Mouse (Mus musculus): ENCODE data around the gene Spock1. TPM values are rescaled to one million over a fixed set of nuclear protein-coding genes. Genes with fewer than 3 reads are reported as not detected.

The Spock1 gene
- total and polyA plus RNA-seq, 3 experiments, result not detected

DNA sequence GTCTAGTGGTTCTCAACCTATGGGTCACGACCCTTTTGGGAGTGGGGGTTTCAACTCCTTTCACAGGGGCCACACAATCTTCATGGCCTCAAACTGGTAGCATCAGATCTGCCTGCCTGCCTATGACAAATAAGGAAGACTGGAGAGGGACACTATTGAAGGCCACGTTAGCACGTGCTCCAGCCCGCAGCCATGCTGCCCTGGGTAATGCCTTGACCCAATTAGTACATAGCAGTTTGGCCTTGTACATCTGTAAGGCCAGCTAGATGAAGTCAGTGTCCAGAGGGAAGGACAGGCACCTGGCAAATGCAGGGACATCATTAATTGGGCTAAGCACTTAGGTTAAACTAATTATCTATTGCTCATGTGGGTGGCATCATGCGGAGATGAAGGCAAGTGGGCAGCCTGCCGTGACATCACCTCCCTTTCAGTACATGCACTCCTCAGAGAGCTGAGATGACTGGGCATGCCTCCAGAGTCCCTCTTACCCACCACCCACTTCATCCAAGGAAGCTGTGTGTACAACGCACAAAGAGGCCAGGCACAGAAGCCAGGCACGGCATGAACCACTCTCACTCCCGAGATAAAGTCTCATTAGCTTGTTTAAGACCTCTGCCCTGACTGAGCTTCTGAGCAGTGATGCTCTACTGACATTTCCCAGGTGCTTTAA, 241.8 kb downstream of the Spock1 start:
- H3K4me1 ChIP-seq (ENCODE audit: control insufficient read depth in 1 of 2, insufficient read depth in 2 of 2), result no peaks in the 10 kb centered on the region
- dilution Hi-C loops (cut with MboI; ENCODE audit: extremely low pct_ligation_motif_present, extremely low pct_unique_long_range_greater_than_20kb, low sequenced_read_pairs) (no loop called here), in situ Hi-C loops (cut with MboI; ENCODE audit: low pct_ligation_motif_present, low pct_unique_long_range_greater_than_20kb, low sequenced_read_pairs) (no loop called here)
- H3K4me3 ChIP-seq (replicated peaks in 1 of 3; ENCODE audit: low read depth in 2 of 3, low read length in 2 of 3, poor library complexity in 1 of 3), result no peak overlapping the region
- DNase-seq (ENCODE audit: extremely low read depth), result no peak
- no peak overlapping the region for H3K4me2 ChIP-seq (ENCODE audit: insufficient read depth, low read depth, poor library complexity, severe bottlenecking)
- no peak overlapping the region for H3K27ac ChIP-seq (ENCODE audit: insufficient read depth, low read depth)
- peaks cover 75% of the 10 kb centered on the region for H3K9me3 ChIP-seq (replicated peaks; ENCODE audit: low read length)
- H3K36me3 ChIP-seq (replicated peaks in 1 of 2; ENCODE audit: control insufficient read depth in 1 of 2, insufficient read depth in 1 of 2, low read length in 1 of 2), result no peaks in the 10 kb centered on the region
- H3K79me2 ChIP-seq (replicated peaks; ENCODE audit: control insufficient read depth, extremely low read depth, insufficient read depth, poor library complexity, severe bottlenecking), result no peaks in the 10 kb centered on the region
- H3K9ac ChIP-seq (ENCODE audit: insufficient read depth, low read depth), result no peak overlapping the region
- no peak for TF ChIP-seq MXI1 (IDR thresholded peaks at IDR 0.05; ENCODE audit: low read depth, low read length)
- no peak for TF ChIP-seq ZC3H11A (IDR thresholded peaks at IDR 0.05; ENCODE audit: low read depth, low read length)
- TF ChIP-seq MAFK (IDR thresholded peaks at IDR 0.05; ENCODE audit: insufficient replicate concordance, low read length), result no peak
- no peak for TF ChIP-seq IRF4 (IDR thresholded peaks at IDR 0.05; ENCODE audit: low read depth, low read length)
- TF ChIP-seq RCOR1 (conservative IDR thresholded peaks at IDR 0.05; ENCODE audit: low read depth, low read length), result no peak
- no peak for TF ChIP-seq KAT2A (IDR thresholded peaks at IDR 0.05; ENCODE audit: insufficient replicate concordance, low read length)
- no peak for TF ChIP-seq ZMIZ1 (IDR thresholded peaks at IDR 0.05; ENCODE audit: low read depth, low read length)
- TF ChIP-seq POLR2AphosphoS2 (IDR thresholded peaks at IDR 0.05; ENCODE audit: low read depth, low read length), result no peak
- TF ChIP-seq JUN (IDR thresholded peaks at IDR 0.05; ENCODE audit: insufficient read depth, low read depth, low read length), result no peak
- TF ChIP-seq MEF2A (IDR thresholded peaks at IDR 0.05; ENCODE audit: borderline replicate concordance, low read depth, low read length), result no peak
- TF ChIP-seq ZNF384 (IDR thresholded peaks at IDR 0.05; ENCODE audit: low read depth, low read length), result no peak
- no peak for TF ChIP-seq ZKSCAN1 (IDR thresholded peaks at IDR 0.05; ENCODE audit: borderline replicate concordance, low read depth, low read length)
- TF ChIP-seq TBP (conservative IDR thresholded peaks at IDR 0.05; ENCODE audit: low read depth, low read length), result no peak
- no peak for TF ChIP-seq CHD2 (IDR thresholded peaks at IDR 0.05; ENCODE audit: low read length)
- TF ChIP-seq JUND (conservative IDR thresholded peaks at IDR 0.05; ENCODE audit: low read depth, low read length), result no peak
- TF ChIP-seq TCF12 (IDR thresholded peaks at IDR 0.05; ENCODE audit: low read depth, low read length), result no peak
- H3K27me3 ChIP-seq (replicated peaks), result no peaks in the 10 kb centered on the region

DNA sequence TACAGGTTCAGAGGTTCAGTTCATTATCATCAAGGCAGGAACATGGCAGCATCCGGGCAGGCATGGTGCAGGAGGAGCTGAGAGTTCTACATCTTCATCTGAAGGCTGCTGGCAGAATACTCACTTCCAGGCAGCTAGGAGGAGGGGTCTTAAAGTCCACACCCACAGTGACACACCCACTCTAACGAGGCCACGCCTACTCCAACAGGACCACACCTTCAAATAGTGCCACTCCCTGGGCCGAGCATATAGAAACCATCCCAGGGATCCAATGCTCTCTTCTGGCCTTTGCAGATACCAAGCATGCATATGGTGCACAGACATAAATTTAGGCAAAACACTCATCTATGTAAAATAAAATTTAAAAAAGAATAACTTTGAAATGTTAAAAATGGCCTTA, 245.6 kb downstream of the Spock1 start:
- no peak overlapping the region for H3K27ac ChIP-seq (ENCODE audit: insufficient read depth, low read depth)
- H3K36me3 ChIP-seq (replicated peaks in 1 of 2; ENCODE audit: control insufficient read depth in 1 of 2, insufficient read depth in 1 of 2, low read length in 1 of 2), result no peaks in the 10 kb centered on the region
- no peak for DNase-seq (ENCODE audit: extremely low read depth)
- H3K9me3 ChIP-seq (replicated peaks; ENCODE audit: low read length), result peaks cover 83% of the 10 kb centered on the region
- no peak overlapping the region for H3K9ac ChIP-seq (ENCODE audit: insufficient read depth, low read depth)
- dilution Hi-C loops (cut with MboI; ENCODE audit: extremely low pct_ligation_motif_present, extremely low pct_unique_long_range_greater_than_20kb, low sequenced_read_pairs) (no loop called here), in situ Hi-C loops (cut with MboI; ENCODE audit: low pct_ligation_motif_present, low pct_unique_long_range_greater_than_20kb, low sequenced_read_pairs) (no loop called here)
- TF ChIP-seq TCF12 (IDR thresholded peaks at IDR 0.05; ENCODE audit: low read depth, low read length) (no peak), JUND (conservative IDR thresholded peaks at IDR 0.05; ENCODE audit: low read depth, low read length) (no peak), TBP (conservative IDR thresholded peaks at IDR 0.05; ENCODE audit: low read depth, low read length) (no peak), CHD2 (IDR thresholded peaks at IDR 0.05; ENCODE audit: low read length) (no peak), HCFC1 (IDR thresholded peaks at IDR 0.05; ENCODE audit: low read depth, low read length) (no peak), CTCF (conservative IDR thresholded peaks at IDR 0.05 in 1 of 2, IDR thresholded peaks at IDR 0.05 in 1 of 2; ENCODE audit: low read depth in 2 of 2, low read length in 2 of 2) (no peak), MXI1 (IDR thresholded peaks at IDR 0.05; ENCODE audit: low read depth, low read length) (no peak), CHD1 (IDR thresholded peaks at IDR 0.05; ENCODE audit: low read depth, low read length) (no peak), EP300 (IDR thresholded peaks at IDR 0.05; ENCODE audit: low read length) (no peak), UBTF (IDR thresholded peaks at IDR 0.05; ENCODE audit: low read depth, low read length) (no peak), USF1 (IDR thresholded peaks at IDR 0.05; ENCODE audit: low read depth, low read length) (no peak), ETS1 (conservative IDR thresholded peaks at IDR 0.05; ENCODE audit: low read depth, low read length) (no peak), MAZ (IDR thresholded peaks at IDR 0.05; ENCODE audit: low read depth, low read length) (no peak), ZKSCAN1 (IDR thresholded peaks at IDR 0.05; ENCODE audit: borderline replicate concordance, low read depth, low read length) (no peak), GABPA (IDR thresholded peaks at IDR 0.05; ENCODE audit: insufficient replicate concordance, low read depth, low read length) (no peak), IRF4 (IDR thresholded peaks at IDR 0.05; ENCODE audit: low read depth, low read length) (no peak), RAD21 (IDR thresholded peaks at IDR 0.05; ENCODE audit: low read depth, low read length) (no peak)
- H3K79me2 ChIP-seq (replicated peaks; ENCODE audit: control insufficient read depth, extremely low read depth, insufficient read depth, poor library complexity, severe bottlenecking), result no peaks in the 10 kb centered on the region
- no peak overlapping the region for H3K4me3 ChIP-seq (replicated peaks in 1 of 3; ENCODE audit: low read depth in 2 of 3, low read length in 2 of 3, poor library complexity in 1 of 3)
- no peak overlapping the region for H3K4me2 ChIP-seq (ENCODE audit: insufficient read depth, low read depth, poor library complexity, severe bottlenecking)
- H3K4me1 ChIP-seq (ENCODE audit: control insufficient read depth in 1 of 2, insufficient read depth in 2 of 2), result no peaks in the 10 kb centered on the region
- no peaks in the 10 kb centered on the region for H3K27me3 ChIP-seq (replicated peaks)
